Mouse (Mus musculus): ENCODE measurements at regions not wholly inside any gene's neighbourhood (a gene's known extent, or its start where the extent isn't known, plus 50 kb on each side); places are given as distances from the start of the nearest gene placed in this dataset.
A peak's percentile ranks its signal among the peaks of the same experiment; 100 is the strongest.

DNA sequence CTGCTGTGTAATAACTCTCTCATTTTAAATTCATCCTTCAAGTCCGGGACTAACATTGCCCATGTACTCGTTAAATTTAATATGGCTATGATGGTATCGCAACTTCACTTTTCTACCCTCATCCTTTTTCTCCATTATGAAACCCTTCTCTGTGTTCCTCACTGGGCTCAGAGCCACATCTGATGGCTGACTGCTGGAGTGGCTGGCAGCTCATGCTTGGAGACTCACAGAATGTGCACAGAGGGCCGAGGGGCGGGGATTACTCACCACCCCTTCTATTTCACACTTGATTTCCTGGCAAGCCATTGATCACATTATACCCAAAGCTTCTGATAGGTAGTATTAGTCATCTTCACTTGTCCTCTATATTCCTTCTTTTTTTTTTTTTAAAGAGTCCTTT lies 81.1 kb upstream of the Vwde start:
- no peaks in the 10 kb centered on the region for H3K36me3 ChIP-seq
- H3K9ac ChIP-seq (replicated peaks), result no peak overlapping the region
- no peaks in the 10 kb centered on the region for H3K4me1 ChIP-seq (replicated peaks)
- no peak overlapping the region for H3K4me3 ChIP-seq (replicated peaks)
- no peak overlapping the region for H3K27ac ChIP-seq
- H3K9me3 ChIP-seq, result no peaks in the 10 kb centered on the region
- ATAC-seq, result peak; percentile 62; the same call in 1 of the 2 replicates
- no peaks in the 10 kb centered on the region for H3K27me3 ChIP-seq
- H3K4me2 ChIP-seq (replicated peaks), result no peak overlapping the region
- 68% methylated on average over 5 of the region's 5 CpGs for WGBS

- Histone ChIP-seq H3K36me3 (no peaks in the 10 kb centered on the region), H3K27me3 (no peaks in the 10 kb centered on the region), H3K4me3 (replicated peaks) (no peak overlapping the region), H3K4me2 (replicated peaks) (no peak overlapping the region), H3K4me1 (replicated peaks) (no peaks in the 10 kb centered on the region), H3K9me3 (no peaks in the 10 kb centered on the region), H3K27ac (no peak overlapping the region), H3K9ac (replicated peaks) (no peak overlapping the region)
- no peak for ATAC-seq
- WGBS, result 91% methylated on average over 3 of the region's 3 CpGs
These were observed 73.4 kb upstream of the Vwde start for GRCm38 (mm10) chr6:13298171-13298570.

DNA sequence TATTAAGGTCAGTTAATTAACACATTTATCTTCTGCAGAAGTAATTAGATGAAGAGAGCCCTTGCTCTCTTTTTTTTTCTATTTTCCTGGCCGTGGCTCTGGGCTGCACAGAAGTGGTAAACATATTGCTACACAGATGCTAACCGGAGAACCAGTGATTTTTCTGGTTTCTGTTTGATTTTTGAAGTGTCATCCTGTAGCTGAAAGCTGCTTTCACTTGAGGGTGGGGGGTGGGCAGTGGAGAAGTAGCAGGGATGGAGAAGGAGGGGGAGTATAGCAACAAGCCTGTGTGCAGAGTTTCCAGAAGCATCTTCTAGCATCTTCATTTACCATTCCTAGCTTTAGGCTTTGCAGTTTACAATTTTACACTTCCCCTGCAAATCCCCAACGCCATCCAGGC lies 72.3 kb upstream of the Vwde start:
- Histone ChIP-seq H3K27ac (no peak overlapping the region), H3K9ac (replicated peaks) (no peak overlapping the region), H3K9me3 (no peaks in the 10 kb centered on the region), H3K4me2 (replicated peaks) (no peak overlapping the region), H3K4me1 (replicated peaks) (no peaks in the 10 kb centered on the region), H3K36me3 (no peaks in the 10 kb centered on the region), H3K27me3 (no peaks in the 10 kb centered on the region), H3K4me3 (replicated peaks) (no peak overlapping the region)
- peak; percentile 49 for ATAC-seq
- 66% methylated on average over 3 of the region's 3 CpGs for WGBS

DNA sequence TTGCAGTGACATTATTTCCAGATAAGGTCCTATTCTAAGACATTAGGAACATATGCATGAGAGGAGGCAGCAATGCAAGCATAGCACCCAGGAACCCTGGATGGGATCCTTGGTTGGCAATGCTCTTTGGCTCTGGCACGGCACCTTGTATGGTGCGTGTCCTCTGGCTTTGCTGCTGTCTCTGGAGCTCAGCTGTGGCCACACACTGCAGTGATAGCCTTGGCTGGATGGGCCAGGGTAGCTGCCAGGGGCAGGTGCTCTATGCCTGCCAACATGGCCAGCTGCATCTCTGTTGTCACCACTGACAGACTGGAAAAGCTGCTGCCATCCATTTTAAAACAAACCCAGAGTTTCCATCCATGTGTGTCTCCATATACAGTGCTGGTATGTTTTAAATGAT lies 71.3 kb upstream of the Vwde start:
- Histone ChIP-seq H3K36me3 (no peaks in the 10 kb centered on the region), H3K9ac (replicated peaks) (no peak overlapping the region), H3K27ac (no peak overlapping the region), H3K27me3 (no peaks in the 10 kb centered on the region), H3K9me3 (no peaks in the 10 kb centered on the region), H3K4me3 (replicated peaks) (no peak overlapping the region), H3K4me1 (replicated peaks) (no peaks in the 10 kb centered on the region), H3K4me2 (replicated peaks) (no peak overlapping the region)
- no peak for ATAC-seq
- WGBS, result 87% methylated on average over 2 of the region's 2 CpGs

- Histone ChIP-seq H3K4me1 (replicated peaks) (no peaks in the 10 kb centered on the region), H3K9me3 (no peaks in the 10 kb centered on the region), H3K9ac (replicated peaks) (no peak overlapping the region), H3K4me2 (replicated peaks) (no peak overlapping the region), H3K27ac (no peak overlapping the region), H3K27me3 (no peaks in the 10 kb centered on the region), H3K36me3 (no peaks in the 10 kb centered on the region), H3K4me3 (replicated peaks) (no peak overlapping the region)
- WGBS, result 85% methylated on average over 4 of the region's 4 CpGs
- ATAC-seq, result no peak
These were observed 69.6 kb upstream of the Vwde start for GRCm38 (mm10) chr6:13294393-13294792.

GRCm38 (mm10) chr6:13288500-13288899 lies 63.7 kb upstream of the Vwde start:
- ATAC-seq, result no peak
- Histone ChIP-seq H3K4me3 (replicated peaks) (no peak overlapping the region), H3K36me3 (no peaks in the 10 kb centered on the region), H3K27me3 (no peaks in the 10 kb centered on the region), H3K4me1 (replicated peaks) (no peaks in the 10 kb centered on the region), H3K27ac (no peak overlapping the region), H3K9me3 (no peaks in the 10 kb centered on the region), H3K4me2 (replicated peaks) (no peak overlapping the region), H3K9ac (replicated peaks) (no peak overlapping the region)
- 69% methylated on average over 1 of the region's 1 CpGs for WGBS

DNA sequence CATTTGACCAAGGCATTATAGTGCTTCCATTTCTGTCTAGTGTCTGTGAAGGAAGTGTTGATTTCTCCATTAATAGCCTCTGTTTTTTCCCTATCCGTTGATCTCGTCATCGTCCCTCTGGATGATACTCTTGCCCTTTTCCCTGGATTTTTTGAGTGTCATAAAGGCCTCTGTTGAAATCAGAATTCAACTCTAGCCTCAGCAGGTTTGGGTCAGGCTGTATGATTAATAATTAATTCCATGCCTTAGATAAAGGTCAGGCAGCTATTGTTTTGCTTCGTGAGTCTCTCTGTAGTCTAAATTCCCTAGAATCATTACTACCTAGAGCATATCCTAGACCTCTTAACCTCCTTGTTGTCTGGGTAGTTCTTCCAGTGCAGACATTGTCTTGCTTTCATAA lies 63.0 kb upstream of the Vwde start:
- H3K36me3 ChIP-seq, result no peaks in the 10 kb centered on the region
- H3K27ac ChIP-seq, result no peak overlapping the region
- H3K4me2 ChIP-seq (replicated peaks), result no peak overlapping the region
- H3K4me1 ChIP-seq (replicated peaks), result no peaks in the 10 kb centered on the region
- no peaks in the 10 kb centered on the region for H3K27me3 ChIP-seq
- no peaks in the 10 kb centered on the region for H3K9me3 ChIP-seq
- no peak overlapping the region for H3K9ac ChIP-seq (replicated peaks)
- H3K4me3 ChIP-seq (replicated peaks), result no peak overlapping the region
- ATAC-seq, result no peak
- 70% methylated on average over 4 of the region's 4 CpGs for WGBS

GRCm38 (mm10) chr6:13286542-13287273 lies 61.9 kb upstream of the Vwde start:
- H3K9ac ChIP-seq (replicated peaks), result no peak overlapping the region
- no peaks in the 10 kb centered on the region for H3K36me3 ChIP-seq
- WGBS, result 68% methylated on average over 6 of the region's 6 CpGs
- no peak overlapping the region for H3K27ac ChIP-seq
- peak; percentile 88 for ATAC-seq
- no peaks in the 10 kb centered on the region for H3K27me3 ChIP-seq
- H3K9me3 ChIP-seq, result no peaks in the 10 kb centered on the region
- no peaks in the 10 kb centered on the region for H3K4me1 ChIP-seq (replicated peaks)
- H3K4me3 ChIP-seq (replicated peaks), result no peak overlapping the region
- H3K4me2 ChIP-seq (replicated peaks), result no peak overlapping the region

DNA sequence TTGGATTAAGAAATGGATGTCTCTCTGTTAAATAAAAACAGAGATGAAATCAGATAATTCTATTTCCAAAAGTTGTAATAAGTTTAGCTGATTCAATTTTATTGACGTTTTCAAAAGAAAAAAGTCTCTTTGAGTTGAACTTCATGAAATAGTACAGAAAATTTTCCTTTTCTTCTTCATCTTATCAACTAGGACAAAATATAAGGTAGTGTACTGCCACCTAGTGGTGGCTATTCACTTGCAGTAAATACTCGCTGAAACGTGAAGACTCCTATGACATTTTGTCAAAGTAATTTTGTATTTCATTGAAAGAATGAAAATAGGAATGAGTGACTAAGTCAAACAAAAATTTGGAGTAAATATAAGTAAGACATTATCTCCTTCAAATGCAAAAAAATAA lies 56.1 kb upstream of the Vwde start:
- Histone ChIP-seq H3K27ac (no peak overlapping the region), H3K4me3 (replicated peaks) (no peak overlapping the region), H3K9ac (replicated peaks) (no peak overlapping the region), H3K36me3 (no peaks in the 10 kb centered on the region), H3K4me1 (replicated peaks) (no peaks in the 10 kb centered on the region), H3K9me3 (no peaks in the 10 kb centered on the region), H3K27me3 (no peaks in the 10 kb centered on the region), H3K4me2 (replicated peaks) (no peak overlapping the region)
- ATAC-seq, result no peak
- 5% methylated on average over 3 of the region's 3 CpGs for WGBS

Measured in midbrain, embryonic 13.5 days (tissue).